Mouse (Mus musculus) erythroblast, embryonic 14.5 days (primary cell): Measurements from ENCODE around the gene Neurog1. TPM values are rescaled to one million over a fixed set of nuclear protein-coding genes. Genes with fewer than 3 reads are reported as not detected.

Experiments used
- H3K27me3 ChIP-seq: 2 replicates; pipeline ENCODE4 v1.6.1; 2012; ENCODE audit warnings: inconsistent platforms; ENCODE audit not compliant: control insufficient read depth
- H3K36me3 ChIP-seq: 2 replicates; pipeline ENCODE4 v1.6.1; 2012; ENCODE audit warnings: mild to moderate bottlenecking, inconsistent platforms; ENCODE audit not compliant: control insufficient read depth
- H3K4me1 ChIP-seq: 2 replicates; pipeline ENCODE4 v1.6.1; 2012; ENCODE audit warnings: inconsistent platforms; ENCODE audit not compliant: control insufficient read depth
- H3K4me3 ChIP-seq: replicated peaks from 2 replicates; pipeline ENCODE3; 2012; ENCODE audit warnings: moderate library complexity, mild to moderate bottlenecking, inconsistent platforms
- H3K9me3 ChIP-seq: 2 replicates; pipeline ENCODE4 v1.6.1; 2012; ENCODE audit warnings: low read length, inconsistent platforms, mixed read lengths; ENCODE audit not compliant: control insufficient read depth
- GATA1 ChIP-seq: IDR thresholded peaks from 2 replicates; pipeline ENCODE4 v1.6.1; 2012; ENCODE audit warnings: low read length, inconsistent platforms, mixed read lengths
- TAL1 ChIP-seq: IDR thresholded peaks from 3 replicates; pipeline ENCODE4 v1.6.1; 2012; ENCODE audit warnings: low read length, inconsistent platforms, mixed read lengths
- polyA plus RNA-seq: library from polyadenylated mRNA; stranded (reverse); fragments of >175 nt; gene quantifications from 2 replicates; pipeline ENCODE4 v1.2.3, GENCODE M21; 2012

The Neurog1 gene
- polyA plus RNA-seq, 1 experiment, result not detected

- no peaks in the 10 kb centered on the region for H3K4me1 ChIP-seq
- H3K27me3 ChIP-seq, result peaks cover 69% of the 10 kb centered on the region
- H3K9me3 ChIP-seq, result no peaks in the 10 kb centered on the region
- H3K4me3 ChIP-seq, result no peak overlapping the region
- TF ChIP-seq GATA1, result no peak
- TF ChIP-seq TAL1, result no peak
- no peaks in the 10 kb centered on the region for H3K36me3 ChIP-seq
Observed at GRCm38 (mm10) chr13:56260344-56260780, 8.4 kb upstream of the Neurog1 start.

- TF ChIP-seq TAL1, result no peak
- TF ChIP-seq GATA1, result no peak
- Histone ChIP-seq H3K36me3 (no peaks in the 10 kb centered on the region), H3K27me3 (peaks cover 74% of the 10 kb centered on the region), H3K9me3 (no peaks in the 10 kb centered on the region), H3K4me3 (no peak overlapping the region), H3K4me1 (no peaks in the 10 kb centered on the region)
Observed at GRCm38 (mm10) chr13:56259926-56260250, 7.9 kb upstream of the Neurog1 start.

- no peaks in the 10 kb centered on the region for H3K36me3 ChIP-seq
- no peak for TF ChIP-seq TAL1
- TF ChIP-seq GATA1, result no peak
- no peaks in the 10 kb centered on the region for H3K4me1 ChIP-seq
- H3K4me3 ChIP-seq, result no peak overlapping the region
- H3K27me3 ChIP-seq, result peaks cover 79% of the 10 kb centered on the region
- no peaks in the 10 kb centered on the region for H3K9me3 ChIP-seq
Observed at GRCm38 (mm10) chr13:56259021-56259925, 7.3 kb upstream of the Neurog1 start.

GRCm38 (mm10) chr13:56258196-56259020 lies 6.4 kb upstream of the Neurog1 start:
- no peak for TF ChIP-seq TAL1
- TF ChIP-seq GATA1, result no peak
- H3K9me3 ChIP-seq, result no peaks in the 10 kb centered on the region
- no peak overlapping the region for H3K4me3 ChIP-seq

GRCm38 (mm10) chr13:56257469-56258153 lies 5.6 kb upstream of the Neurog1 start:
- no peaks in the 10 kb centered on the region for H3K36me3 ChIP-seq
- H3K4me3 ChIP-seq, result no peak overlapping the region
- no peak for TF ChIP-seq TAL1
- TF ChIP-seq GATA1, result no peak
- H3K9me3 ChIP-seq, result no peaks in the 10 kb centered on the region
- peaks cover 96% of the 10 kb centered on the region for H3K27me3 ChIP-seq
- no peaks in the 10 kb centered on the region for H3K4me1 ChIP-seq

More at GRCm38 (mm10) chr13:56258196-56259020, 6.4 kb upstream of the Neurog1 start:
- Histone ChIP-seq H3K27me3 (peaks cover 88% of the 10 kb centered on the region), H3K4me1 (no peaks in the 10 kb centered on the region), H3K36me3 (no peaks in the 10 kb centered on the region)

- Histone ChIP-seq H3K4me1 (no peaks in the 10 kb centered on the region), H3K36me3 (no peaks in the 10 kb centered on the region), H3K9me3 (no peaks in the 10 kb centered on the region), H3K27me3 (peaks cover 97% of the 10 kb centered on the region), H3K4me3 (no peak overlapping the region)
- TF ChIP-seq TAL1, result no peak
- no peak for TF ChIP-seq GATA1
Observed at GRCm38 (mm10) chr13:56256716-56257299, 4.8 kb upstream of the Neurog1 start.

GRCm38 (mm10) chr13:56253379-56253778 lies 1.4 kb upstream of the Neurog1 start:
- Histone ChIP-seq H3K27me3 (peaks cover 99% of the 10 kb centered on the region), H3K4me3 (no peak overlapping the region), H3K9me3 (peaks cover 3% of the 10 kb centered on the region; the same call in 1 of the 2 replicates), H3K4me1 (no peaks in the 10 kb centered on the region), H3K36me3 (no peaks in the 10 kb centered on the region)
- TF ChIP-seq GATA1 (no peak), TAL1 (no peak)

GRCm38 (mm10) chr13:56252783-56253182 lies 820 bp upstream of the Neurog1 start:
- peaks cover 99% of the 10 kb centered on the region for H3K27me3 ChIP-seq
- H3K9me3 ChIP-seq, result peaks cover 3% of the 10 kb centered on the region; the same call in 1 of the 2 replicates
- no peaks in the 10 kb centered on the region for H3K4me1 ChIP-seq
- no peak overlapping the region for H3K4me3 ChIP-seq
- H3K36me3 ChIP-seq, result no peaks in the 10 kb centered on the region
- TF ChIP-seq GATA1 (no peak), TAL1 (no peak)
